Mouse (Mus musculus) ovary, postnatal 36 days (tissue): ENCODE results near the gene Map3k12.

Experiments used
- DNase-seq: peaks from one replicate; pipeline ENCODE4 v3.0.0; 2022; ENCODE audit warnings: low spot score, mixed read lengths

Gene Map3k12

GRCm38 (mm10) chr15:102459381-102459780 is 57.5 kb downstream of the Map3k12 start:
- no peak for DNase-seq

DNA sequence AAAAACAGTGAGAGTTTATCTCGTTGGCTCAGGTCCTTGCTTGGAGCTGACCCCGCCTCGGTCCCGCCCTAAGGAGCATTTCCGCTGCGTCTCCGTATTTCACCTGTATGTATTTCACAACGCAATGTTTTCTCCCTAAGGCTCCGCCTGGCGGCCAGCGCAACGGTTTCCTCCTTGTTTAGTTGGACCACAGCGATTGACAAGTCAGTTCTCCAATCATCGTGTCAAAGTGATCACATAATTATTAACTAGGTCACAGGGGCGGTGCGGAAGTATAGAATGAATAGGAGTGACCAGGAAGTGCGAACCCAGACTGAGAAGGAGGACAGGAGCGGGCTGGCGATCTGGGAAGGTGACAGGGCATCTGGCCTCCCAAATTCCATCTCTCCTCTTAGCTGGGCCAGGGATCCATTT is 58.0 kb downstream of the Map3k12 start, which contains the start of gene Prr13:
Prr13 (plus strand) TSS at position 125 of the 414 bp plus-strand sequence.
- DNase-seq = peak; percentile 84

DNA sequence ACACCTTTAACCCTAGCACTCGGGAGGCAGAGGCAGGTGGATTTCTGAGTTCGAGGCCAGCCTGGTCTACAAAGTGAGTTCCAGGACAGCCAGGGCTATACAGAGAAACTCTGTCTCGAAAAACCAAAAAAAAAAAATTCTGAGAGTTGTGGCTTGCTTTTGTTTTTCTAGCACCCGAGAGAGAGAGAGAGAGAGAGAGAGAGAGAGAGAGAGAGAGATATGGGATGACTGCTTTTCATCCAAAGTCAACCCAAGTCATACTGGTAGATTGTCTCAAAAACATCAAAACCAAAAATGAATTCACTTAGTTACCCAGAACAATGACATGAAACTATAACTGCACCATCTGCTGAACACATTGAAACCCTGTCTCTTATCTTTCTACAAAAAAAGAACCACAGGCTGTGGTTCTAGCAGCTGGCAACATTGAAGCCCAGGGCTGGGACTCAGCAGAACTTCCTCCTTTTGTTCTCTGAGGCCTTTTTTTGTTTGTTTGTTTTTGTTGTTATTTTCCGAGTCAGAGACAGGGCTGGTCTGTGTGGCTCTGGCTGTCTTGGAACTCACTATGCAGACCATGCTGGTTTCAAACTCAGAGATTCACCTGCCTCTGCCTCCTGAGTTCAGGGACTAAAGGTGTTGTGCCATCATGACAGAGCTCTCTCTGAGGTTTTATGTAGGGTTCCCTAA is 58.7 kb downstream of the Map3k12 start:
- no peak for DNase-seq

DNA sequence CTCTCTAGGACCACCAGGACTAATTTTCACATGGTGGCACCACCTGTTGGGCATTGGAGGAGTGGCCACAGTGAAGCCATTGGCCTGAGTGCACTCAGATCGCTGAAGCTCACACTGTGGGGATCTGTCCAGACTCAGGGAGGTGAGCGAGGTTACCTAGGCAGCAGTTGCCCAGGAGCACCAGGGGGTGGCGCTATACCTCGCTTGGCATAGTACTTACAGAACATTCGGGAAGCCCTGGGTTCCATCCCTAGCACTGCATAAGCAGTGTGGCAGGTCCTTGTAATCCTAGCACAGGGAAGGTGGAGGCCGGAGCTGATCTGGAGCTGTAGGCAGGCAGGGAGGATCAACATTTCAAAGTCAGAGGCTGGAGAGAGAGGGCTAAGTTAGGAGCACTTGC is 60.9 kb downstream of the Map3k12 start:
- no peak for DNase-seq

DNA sequence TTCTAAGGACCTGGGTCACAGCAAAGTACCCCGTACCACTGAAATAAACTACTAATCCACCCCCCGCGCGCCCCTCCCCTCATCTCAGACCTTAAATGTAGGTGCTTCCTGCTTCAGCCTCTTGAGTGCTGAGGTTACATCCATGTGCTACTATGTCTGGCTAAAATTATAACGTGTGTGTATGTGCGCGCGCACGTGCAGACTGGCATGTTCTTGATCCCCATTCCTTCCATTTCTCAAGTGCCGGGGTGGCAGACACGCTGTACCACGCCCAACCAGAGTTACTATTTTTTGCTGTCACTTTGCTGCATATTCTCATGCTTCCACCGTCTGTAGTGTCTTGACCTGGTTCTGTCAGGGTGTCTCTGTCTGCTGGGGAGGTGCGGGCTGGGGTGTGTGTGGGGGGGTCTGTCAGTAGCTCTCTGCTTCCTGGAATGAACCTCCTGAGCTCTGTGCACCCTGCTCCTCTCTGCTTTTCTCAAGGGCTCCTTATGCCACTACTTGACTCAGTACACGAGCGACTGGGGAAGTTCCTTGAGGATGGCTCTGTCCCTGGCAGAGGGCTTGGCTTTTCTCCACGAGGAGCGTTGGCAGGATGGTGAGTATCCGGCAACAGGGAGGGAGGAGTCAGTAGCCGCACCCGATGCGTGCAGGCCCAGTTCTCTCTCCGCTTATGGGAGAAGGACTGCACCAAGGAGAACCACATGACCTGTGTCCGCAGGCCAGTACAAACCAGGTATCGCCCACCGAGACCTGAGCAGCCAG is 65.0 kb downstream of the Map3k12 start:
- DNase-seq = no peak

- no peak for DNase-seq
These were observed 65.9 kb downstream of the Map3k12 start for GRCm38 (mm10) chr15:102450928-102451327.

DNA sequence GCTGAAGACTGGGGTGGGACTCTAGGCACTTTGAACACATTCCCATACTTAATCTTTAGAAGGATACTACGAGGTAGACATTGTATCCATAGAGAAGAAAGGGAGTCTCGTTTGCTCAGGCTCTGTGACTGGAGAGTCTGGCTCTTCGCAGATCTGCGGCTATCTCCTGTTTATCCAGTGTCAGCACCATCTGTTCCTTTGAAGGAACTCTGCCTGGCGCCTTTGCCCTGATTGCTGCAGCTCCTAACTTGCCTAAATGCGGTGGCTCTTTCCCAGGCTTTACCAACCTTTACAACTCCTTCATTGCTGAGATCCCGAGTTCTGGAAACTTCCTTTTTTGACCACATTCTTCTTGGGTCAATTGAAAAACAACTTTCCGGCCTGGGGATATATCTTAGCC is 67.5 kb downstream of the Map3k12 start:
- no peak for DNase-seq
